Mouse (Mus musculus): ENCODE measurements around the gene Adap1. TPM values are rescaled to one million over a fixed set of nuclear protein-coding genes. Genes with fewer than 3 reads are reported as not detected.
"Not testable (repeated sequence)": the region's sequence is repeated elsewhere in the genome, so short reads cannot be mapped to it uniquely, and the experiment has no call there.

Adap1 gene
- polyA plus RNA-seq, 1 experiment from 2014 or later = 1.7 TPM

- H3K36me3 ChIP-seq (ENCODE audit: insufficient read depth, low read length) = peaks cover 40% of the 10 kb centered on the region
- WGBS = 53% methylated on average over 11 of the region's 11 CpGs
- ATAC-seq (ENCODE audit: low FRiP score, low TSS enrichment) = no peak
Observed at GRCm38 (mm10) chr5:139338891-139339290, 13.5 kb upstream of the Adap1 start.

DNA sequence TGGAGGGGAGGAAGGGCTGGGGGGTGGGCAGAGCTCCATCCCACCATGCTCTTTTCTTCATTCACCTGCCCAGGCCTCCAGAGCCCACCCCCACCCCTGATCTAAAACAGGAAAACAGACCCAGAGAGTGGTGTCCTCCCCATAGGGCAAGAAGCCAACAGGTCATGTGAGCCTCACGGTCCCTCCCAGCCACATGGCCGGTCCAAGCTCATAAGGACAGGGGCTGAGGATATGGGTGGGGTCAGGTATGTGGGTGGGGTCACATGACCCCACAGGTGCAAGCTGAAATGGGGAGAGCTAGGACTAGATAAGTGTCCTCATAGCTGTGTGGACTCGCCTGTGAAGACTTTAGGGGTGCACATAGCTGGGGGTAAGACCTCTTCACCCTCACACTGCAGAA is 13.0 kb upstream of the Adap1 start:
- peaks cover 40% of the 10 kb centered on the region for H3K36me3 ChIP-seq (ENCODE audit: insufficient read depth, low read length)
- no peak for ATAC-seq (ENCODE audit: low FRiP score, low TSS enrichment)

More at GRCm38 (mm10) chr5:139338891-139339290, 13.5 kb upstream of the Adap1 start:
- Histone ChIP-seq H3K4me3 (ENCODE audit: low read length) (no peak overlapping the region), H3K9me3 (ENCODE audit: low read length) (no peaks in the 10 kb centered on the region), H3K27me3 (ENCODE audit: insufficient read depth, low read length) (no peaks in the 10 kb centered on the region), H3K4me1 (ENCODE audit: insufficient read depth, low read length) (peaks cover 22% of the 10 kb centered on the region), H3K4me2 (replicated peaks; ENCODE audit: low read depth, low read length) (no peak overlapping the region), H3K9ac (replicated peaks; ENCODE audit: low read length) (peak overlapping the region; percentile 26; the same call in 1 of the 2 replicates), H3K27ac (ENCODE audit: low read length) (no peak overlapping the region)

GRCm38 (mm10) chr5:139337826-139338370 is 12.5 kb upstream of the Adap1 start:
- WGBS = 52% methylated on average over 13 of the region's 13 CpGs

More for the DNA sequence above, 13.0 kb upstream of the Adap1 start:
- Histone ChIP-seq H3K4me3 (ENCODE audit: low read length) (no peak overlapping the region), H3K4me1 (ENCODE audit: insufficient read depth, low read length) (peaks cover 22% of the 10 kb centered on the region), H3K9me3 (ENCODE audit: low read length) (no peaks in the 10 kb centered on the region), H3K4me2 (replicated peaks; ENCODE audit: low read depth, low read length) (no peak overlapping the region), H3K9ac (replicated peaks; ENCODE audit: low read length) (no peak overlapping the region), H3K27me3 (ENCODE audit: insufficient read depth, low read length) (no peaks in the 10 kb centered on the region), H3K27ac (ENCODE audit: low read length) (no peak overlapping the region)
- WGBS = 52% methylated on average over 3 of the region's 3 CpGs

GRCm38 (mm10) chr5:139335634-139336033 is 10.2 kb upstream of the Adap1 start:
- no peak for ATAC-seq (ENCODE audit: low FRiP score, low TSS enrichment)

More at GRCm38 (mm10) chr5:139337826-139338370, 12.5 kb upstream of the Adap1 start:
- Histone ChIP-seq H3K9ac (replicated peaks; ENCODE audit: low read length) (no peak overlapping the region), H3K27ac (ENCODE audit: low read length) (0 out of 2 replicates have a peak overlapping the region, but pooled peaks have one; percentile 10), H3K4me3 (ENCODE audit: low read length) (no peak overlapping the region), H3K4me2 (replicated peaks; ENCODE audit: low read depth, low read length) (no peak overlapping the region), H3K9me3 (ENCODE audit: low read length) (no peaks in the 10 kb centered on the region), H3K27me3 (ENCODE audit: insufficient read depth, low read length) (no peaks in the 10 kb centered on the region), H3K36me3 (ENCODE audit: insufficient read depth, low read length) (peaks cover 40% of the 10 kb centered on the region), H3K4me1 (ENCODE audit: insufficient read depth, low read length) (peaks cover 22% of the 10 kb centered on the region)
- 0 out of 2 replicates have a peak, but pooled peaks have one; percentile 20 for ATAC-seq (ENCODE audit: low FRiP score, low TSS enrichment)

GRCm38 (mm10) chr5:139334394-139334793 is 9.0 kb upstream of the Adap1 start:
- Histone ChIP-seq H3K36me3 (ENCODE audit: insufficient read depth, low read length) (peaks cover 20% of the 10 kb centered on the region), H3K4me1 (ENCODE audit: insufficient read depth, low read length) (peaks cover 27% of the 10 kb centered on the region)
- not testable (repeated sequence) for H3K4me2 ChIP-seq (replicated peaks; ENCODE audit: low read depth, low read length); H3K9ac ChIP-seq (replicated peaks; ENCODE audit: low read length); H3K27me3 ChIP-seq (ENCODE audit: insufficient read depth, low read length); H3K4me3 ChIP-seq (ENCODE audit: low read length); H3K27ac ChIP-seq (ENCODE audit: low read length); ATAC-seq (ENCODE audit: low FRiP score, low TSS enrichment); H3K9me3 ChIP-seq (ENCODE audit: low read length)
- WGBS = 89% methylated on average over 10 of the region's 10 CpGs

More at GRCm38 (mm10) chr5:139335634-139336033, 10.2 kb upstream of the Adap1 start:
- H3K27me3 ChIP-seq (ENCODE audit: insufficient read depth, low read length) = no peaks in the 10 kb centered on the region
- no peak overlapping the region for H3K4me3 ChIP-seq (ENCODE audit: low read length)
- peaks cover 30% of the 10 kb centered on the region for H3K4me1 ChIP-seq (ENCODE audit: insufficient read depth, low read length)
- no peak overlapping the region for H3K9ac ChIP-seq (replicated peaks; ENCODE audit: low read length)
- H3K4me2 ChIP-seq (replicated peaks; ENCODE audit: low read depth, low read length) = no peak overlapping the region
- peaks cover 25% of the 10 kb centered on the region for H3K36me3 ChIP-seq (ENCODE audit: insufficient read depth, low read length)
- 94% methylated on average over 4 of the region's 4 CpGs for WGBS
- no peak overlapping the region for H3K27ac ChIP-seq (ENCODE audit: low read length)
- H3K9me3 ChIP-seq (ENCODE audit: low read length) = no peaks in the 10 kb centered on the region

GRCm38 (mm10) chr5:139333301-139334013 is 8.0 kb upstream of the Adap1 start:
- H3K4me1 ChIP-seq (ENCODE audit: insufficient read depth, low read length) = peaks cover 20% of the 10 kb centered on the region
- no peak overlapping the region for H3K4me2 ChIP-seq (replicated peaks; ENCODE audit: low read depth, low read length)
- H3K36me3 ChIP-seq (ENCODE audit: insufficient read depth, low read length) = peaks cover 10% of the 10 kb centered on the region
- no peaks in the 10 kb centered on the region for H3K27me3 ChIP-seq (ENCODE audit: insufficient read depth, low read length)
- no peak overlapping the region; the same call in 1 of the 2 replicates for H3K27ac ChIP-seq (ENCODE audit: low read length)
- ATAC-seq (ENCODE audit: low FRiP score, low TSS enrichment) = no peak; the same call in 1 of the 2 replicates
- 30% methylated on average over 16 of the region's 16 CpGs for WGBS
- no peak overlapping the region for H3K9ac ChIP-seq (replicated peaks; ENCODE audit: low read length)
- no peaks in the 10 kb centered on the region for H3K9me3 ChIP-seq (ENCODE audit: low read length)
- H3K4me3 ChIP-seq (ENCODE audit: low read length) = no peak overlapping the region

DNA sequence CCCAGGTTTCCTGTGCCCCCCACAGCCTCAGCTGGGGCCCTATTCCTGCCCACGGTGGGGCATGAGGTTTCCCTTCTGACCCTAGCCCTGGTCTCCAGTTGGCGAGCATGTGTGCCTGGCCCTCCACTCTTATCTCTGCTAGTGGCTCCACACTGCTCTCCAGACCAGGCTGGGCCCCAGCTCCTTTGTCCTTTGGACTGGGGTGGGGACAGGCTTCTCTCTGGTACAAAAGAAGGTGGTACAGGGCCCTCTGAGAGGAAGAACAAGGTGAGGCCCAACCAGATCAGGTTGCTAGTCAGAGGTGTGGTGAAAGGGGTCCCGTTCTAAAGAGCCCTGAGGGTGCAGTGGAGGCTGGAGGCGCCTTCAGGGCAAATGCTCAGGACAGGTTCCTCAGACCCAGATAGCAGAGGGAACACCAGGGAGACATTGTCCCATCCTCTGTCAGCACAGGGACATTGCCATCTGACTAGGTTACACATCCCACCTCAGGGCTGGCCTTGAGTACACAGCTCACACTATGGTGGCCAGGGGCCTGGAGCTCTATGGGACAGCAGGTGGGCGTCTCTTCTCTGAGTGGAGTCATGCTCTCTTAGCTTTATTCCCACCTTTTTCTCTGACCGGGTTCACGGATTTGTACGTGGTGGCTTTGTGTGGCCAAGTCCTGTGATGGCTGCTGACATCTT is 7.3 kb upstream of the Adap1 start:
- Histone ChIP-seq H3K27me3 (ENCODE audit: insufficient read depth, low read length) (no peaks in the 10 kb centered on the region), H3K4me2 (replicated peaks; ENCODE audit: low read depth, low read length) (no peak overlapping the region), H3K27ac (ENCODE audit: low read length) (no peak overlapping the region), H3K4me1 (ENCODE audit: insufficient read depth, low read length) (peaks cover 16% of the 10 kb centered on the region), H3K9ac (replicated peaks; ENCODE audit: low read length) (no peak overlapping the region), H3K9me3 (ENCODE audit: low read length) (no peaks in the 10 kb centered on the region), H3K36me3 (ENCODE audit: insufficient read depth, low read length) (peaks cover 3% of the 10 kb centered on the region), H3K4me3 (ENCODE audit: low read length) (no peak overlapping the region)
- 74% methylated on average over 8 of the region's 8 CpGs for WGBS
- ATAC-seq (ENCODE audit: low FRiP score, low TSS enrichment) = 0 out of 2 replicates have a peak, but pooled peaks have one; percentile 34

DNA sequence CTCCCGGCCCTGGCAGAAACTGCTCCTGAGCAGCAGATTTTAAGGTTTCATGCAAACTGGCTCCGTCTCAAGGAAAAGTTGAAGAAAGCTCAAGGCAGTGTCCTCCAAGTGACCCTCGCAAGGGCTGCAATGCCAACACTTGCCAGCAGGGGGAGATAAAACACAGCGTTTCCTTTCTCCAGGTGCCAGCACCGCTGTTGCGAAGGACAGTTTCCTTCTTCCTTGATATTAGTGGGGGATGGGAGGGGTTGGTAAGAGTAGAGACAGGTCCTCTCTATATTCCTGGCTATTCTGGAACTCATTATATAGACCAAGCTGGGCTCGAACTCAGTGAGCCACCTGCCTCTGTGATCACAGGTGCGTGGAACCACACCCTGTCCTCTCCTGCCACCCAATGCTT is 6.3 kb upstream of the Adap1 start:
- H3K4me1 ChIP-seq (ENCODE audit: insufficient read depth, low read length) = peaks cover 16% of the 10 kb centered on the region
- H3K36me3 ChIP-seq (ENCODE audit: insufficient read depth, low read length) = no peaks in the 10 kb centered on the region
- ATAC-seq (ENCODE audit: low FRiP score, low TSS enrichment) = 0 out of 2 replicates have a peak, but pooled peaks have one; percentile 16
- H3K9me3 ChIP-seq (ENCODE audit: low read length) = no peaks in the 10 kb centered on the region
- H3K4me3 ChIP-seq (ENCODE audit: low read length) = no peak overlapping the region
- no peaks in the 10 kb centered on the region for H3K27me3 ChIP-seq (ENCODE audit: insufficient read depth, low read length)
- H3K4me2 ChIP-seq (replicated peaks; ENCODE audit: low read depth, low read length) = no peak overlapping the region
- H3K9ac ChIP-seq (replicated peaks; ENCODE audit: low read length) = no peak overlapping the region
- no peak overlapping the region for H3K27ac ChIP-seq (ENCODE audit: low read length)
- 18% methylated on average over 8 of the region's 8 CpGs for WGBS

- no peak for ATAC-seq (ENCODE audit: low FRiP score, low TSS enrichment)
- Histone ChIP-seq H3K27ac (ENCODE audit: low read length) (no peak overlapping the region), H3K4me3 (ENCODE audit: low read length) (no peak overlapping the region), H3K9ac (replicated peaks; ENCODE audit: low read length) (no peak overlapping the region), H3K27me3 (ENCODE audit: insufficient read depth, low read length) (peaks cover 7% of the 10 kb centered on the region), H3K4me1 (ENCODE audit: insufficient read depth, low read length) (peaks cover 16% of the 10 kb centered on the region), H3K9me3 (ENCODE audit: low read length) (no peaks in the 10 kb centered on the region), H3K4me2 (replicated peaks; ENCODE audit: low read depth, low read length) (no peak overlapping the region), H3K36me3 (ENCODE audit: insufficient read depth, low read length) (no peaks in the 10 kb centered on the region)
- WGBS = 56% methylated on average over 7 of the region's 7 CpGs
Observed at GRCm38 (mm10) chr5:139330766-139331165, 5.3 kb upstream of the Adap1 start.

Measured in kidney, embryonic 16.5 days (tissue).